Mouse (Mus musculus) hindbrain, embryonic 11.5 days (tissue): ENCODE results near the gene Coq6. TPM values are rescaled to one million over a fixed set of nuclear protein-coding genes. Genes with fewer than 3 reads are reported as not detected.

Experiments used
- ATAC-seq: fragments of 200-750 bp; cut with Nextera tagmentation; 2 replicates; pipeline ENCODE4 v1.8.0; 2017; ENCODE audit warnings: mild to moderate bottlenecking, moderate TSS enrichment, moderate library complexity; ENCODE audit not compliant: low FRiP score
- DNase-seq: peaks from one replicate; pipeline ENCODE4 v3.0.0-alpha.2; 2015; ENCODE audit warnings: low spot score
- H3K27ac ChIP-seq: fragments of 300-500 bp; sonication (generic); 2 replicates; pipeline ENCODE4 v1.5.1; 2014; ENCODE audit warnings: mild to moderate bottlenecking, low read depth, low read length
- H3K27me3 ChIP-seq: fragments of 300-500 bp; sonication (generic); 2 replicates; pipeline ENCODE4 v1.6.1; 2014; ENCODE audit warnings: mild to moderate bottlenecking, low read length, moderate library complexity, mixed read lengths; ENCODE audit not compliant: control insufficient read depth, insufficient read depth
- H3K36me3 ChIP-seq: fragments of 300-500 bp; sonication (generic); 2 replicates; pipeline ENCODE4 v1.6.1; 2014; ENCODE audit warnings: mild to moderate bottlenecking, low read length, moderate library complexity, mixed read lengths; ENCODE audit not compliant: control insufficient read depth, insufficient read depth
- H3K4me1 ChIP-seq: fragments of 300-500 bp; sonication (generic); replicated peaks from 2 replicates; pipeline ENCODE4 v1.6.1; 2014; ENCODE audit warnings: low read length, mixed read lengths; ENCODE audit not compliant: control insufficient read depth, insufficient read depth
- H3K4me2 ChIP-seq: fragments of 300-500 bp; sonication (generic); replicated peaks from 2 replicates; pipeline ENCODE4 v1.6.1; 2014; ENCODE audit warnings: mild to moderate bottlenecking, low read depth, low read length
- H3K4me3 ChIP-seq: fragments of 300-500 bp; sonication (generic); 2 replicates; pipeline ENCODE4 v1.5.1; 2014; ENCODE audit warnings: low read depth, low read length
- H3K9ac ChIP-seq: fragments of 300-500 bp; sonication (generic); 2 replicates; pipeline ENCODE4 v1.6.1; 2014; ENCODE audit warnings: low read depth, low read length
- H3K9me3 ChIP-seq: fragments of 300-500 bp; sonication (generic); 2 replicates; pipeline ENCODE4 v1.6.1; 2016; ENCODE audit warnings: low read length; ENCODE audit not compliant: control insufficient read depth
- WGBS: fragments of 180-500 bp; shearing (Covaris S2); extraction: QIAGEN DNeasy Blood & Tissue Kit; methylation state at CpG from one replicate; pipeline ENCODE4 v1.1.7; 2014; 5-methylcytosine and 5-hydroxymethylcytosine counted together
- polyA plus RNA-seq: library from polyadenylated mRNA; unstranded; fragments of >200 nt; fragmentation: Nextera tagmentation; extraction: Ambion mirVana; gene quantifications from 2 replicates; pipeline ENCODE4 v1.2.1, GENCODE M21; 2014

The Coq6 gene
- polyA plus RNA-seq, 1 experiment from 2014 or later = 39.0 TPM

GRCm38 (mm10) chr12:84388774-84389400 lies 27.4 kb downstream of the Coq6 start:
- Histone ChIP-seq H3K9ac (no peak overlapping the region), H3K9me3 (no peaks in the 10 kb centered on the region), H3K4me2 (no peak overlapping the region), H3K4me3 (no peak overlapping the region), H3K27ac (no peak overlapping the region), H3K4me1 (no peaks in the 10 kb centered on the region), H3K27me3 (no peaks in the 10 kb centered on the region), H3K36me3 (no peaks in the 10 kb centered on the region)
- WGBS = 75% methylated on average over 14 of the region's 14 CpGs
- no peak for ATAC-seq
- DNase-seq = no peak

GRCm38 (mm10) chr12:84390336-84390735 lies 28.9 kb downstream of the Coq6 start:
- Histone ChIP-seq H3K27ac (no peak overlapping the region), H3K4me2 (no peak overlapping the region), H3K4me1 (no peaks in the 10 kb centered on the region), H3K4me3 (no peak overlapping the region), H3K9ac (no peak overlapping the region), H3K36me3 (no peaks in the 10 kb centered on the region), H3K27me3 (no peaks in the 10 kb centered on the region), H3K9me3 (no peaks in the 10 kb centered on the region)
- ATAC-seq (no peak), DNase-seq (no peak)
- 85% methylated on average over 6 of the region's 6 CpGs for WGBS

GRCm38 (mm10) chr12:84392681-84393080 lies 31.2 kb downstream of the Coq6 start:
- Histone ChIP-seq H3K4me1 (no peaks in the 10 kb centered on the region), H3K27ac (no peak overlapping the region), H3K4me3 (no peak overlapping the region), H3K9ac (no peak overlapping the region), H3K36me3 (no peaks in the 10 kb centered on the region), H3K4me2 (no peak overlapping the region), H3K9me3 (no peaks in the 10 kb centered on the region), H3K27me3 (no peaks in the 10 kb centered on the region)
- ATAC-seq = no peak
- DNase-seq = no peak
- WGBS = 98% methylated on average over 4 of the region's 4 CpGs

- DNase-seq (no peak), ATAC-seq (no peak)
- 93% methylated on average over 5 of the region's 5 CpGs for WGBS
- H3K27ac ChIP-seq = no peak overlapping the region
- H3K36me3 ChIP-seq = no peaks in the 10 kb centered on the region
- H3K9me3 ChIP-seq = no peaks in the 10 kb centered on the region
- no peaks in the 10 kb centered on the region for H3K4me1 ChIP-seq
- H3K9ac ChIP-seq = no peak overlapping the region
- H3K4me2 ChIP-seq = no peak overlapping the region
- H3K27me3 ChIP-seq = no peaks in the 10 kb centered on the region
- no peak overlapping the region for H3K4me3 ChIP-seq
Measured at GRCm38 (mm10) chr12:84393847-84394246, 32.4 kb downstream of the Coq6 start.

GRCm38 (mm10) chr12:84396947-84397679 lies 35.7 kb downstream of the Coq6 start:
- H3K4me3 ChIP-seq = no peak overlapping the region
- no peaks in the 10 kb centered on the region for H3K27me3 ChIP-seq
- H3K36me3 ChIP-seq = no peaks in the 10 kb centered on the region
- ATAC-seq = no peak
- H3K9ac ChIP-seq = no peak overlapping the region
- H3K27ac ChIP-seq = no peak overlapping the region
- no peaks in the 10 kb centered on the region for H3K9me3 ChIP-seq
- H3K4me2 ChIP-seq = no peak overlapping the region
- 87% methylated on average over 14 of the region's 14 CpGs for WGBS
- no peak for DNase-seq
- H3K4me1 ChIP-seq = no peaks in the 10 kb centered on the region

GRCm38 (mm10) chr12:84397685-84398084 lies 36.2 kb downstream of the Coq6 start:
- H3K4me2 ChIP-seq = no peak overlapping the region
- no peak overlapping the region for H3K27ac ChIP-seq
- no peaks in the 10 kb centered on the region for H3K27me3 ChIP-seq
- no peak overlapping the region for H3K9ac ChIP-seq
- no peaks in the 10 kb centered on the region for H3K4me1 ChIP-seq
- no peaks in the 10 kb centered on the region for H3K9me3 ChIP-seq
- no peaks in the 10 kb centered on the region for H3K36me3 ChIP-seq
- ATAC-seq (no peak), DNase-seq (no peak)
- H3K4me3 ChIP-seq = no peak overlapping the region

GRCm38 (mm10) chr12:84398629-84399028 lies 37.2 kb downstream of the Coq6 start:
- no peak for DNase-seq
- WGBS = 89% methylated on average over 5 of the region's 5 CpGs
- Histone ChIP-seq H3K4me3 (no peak overlapping the region), H3K9ac (no peak overlapping the region), H3K27ac (no peak overlapping the region), H3K9me3 (no peaks in the 10 kb centered on the region), H3K36me3 (no peaks in the 10 kb centered on the region), H3K4me2 (no peak overlapping the region), H3K4me1 (no peaks in the 10 kb centered on the region), H3K27me3 (no peaks in the 10 kb centered on the region)
- ATAC-seq = no peak

GRCm38 (mm10) chr12:84399135-84399534 lies 37.7 kb downstream of the Coq6 start:
- Histone ChIP-seq H3K36me3 (no peaks in the 10 kb centered on the region), H3K27me3 (no peaks in the 10 kb centered on the region), H3K27ac (no peak overlapping the region), H3K9ac (no peak overlapping the region), H3K9me3 (no peaks in the 10 kb centered on the region), H3K4me3 (no peak overlapping the region), H3K4me2 (no peak overlapping the region), H3K4me1 (no peaks in the 10 kb centered on the region)
- ATAC-seq = no peak
- WGBS = 88% methylated on average over 9 of the region's 9 CpGs
- DNase-seq = no peak

GRCm38 (mm10) chr12:84399663-84400062 lies 38.2 kb downstream of the Coq6 start:
- H3K9me3 ChIP-seq = no peaks in the 10 kb centered on the region
- H3K4me3 ChIP-seq = no peak overlapping the region
- WGBS = 82% methylated on average over 9 of the region's 9 CpGs
- no peak overlapping the region for H3K4me2 ChIP-seq
- H3K27ac ChIP-seq = no peak overlapping the region
- H3K9ac ChIP-seq = no peak overlapping the region
- ATAC-seq (no peak), DNase-seq (no peak)
- H3K36me3 ChIP-seq = no peaks in the 10 kb centered on the region
- H3K27me3 ChIP-seq = no peaks in the 10 kb centered on the region
- no peaks in the 10 kb centered on the region for H3K4me1 ChIP-seq
